Mouse (Mus musculus) cerebellum, adult 11 months (tissue): ENCODE data around the gene Rpl39.

Experiments used
- DNase-seq: peaks from one replicate; pipeline ENCODE4 v3.0.0; 2022

Rpl39 gene

GRCm38 (mm10) chrX:37063902-37064301 is 21.3 kb downstream of the Rpl39 start:
- DNase-seq: no peak

GRCm38 (mm10) chrX:37048890-37049823 is 36.0 kb downstream of the Rpl39 start:
- no peak for DNase-seq

GRCm38 (mm10) chrX:37048066-37048889 is 36.9 kb downstream of the Rpl39 start, which contains the start of gene Sowahd:
Gene Sowahd (plus strand): TSS chrX:37048845.
- DNase-seq: no peak

DNA sequence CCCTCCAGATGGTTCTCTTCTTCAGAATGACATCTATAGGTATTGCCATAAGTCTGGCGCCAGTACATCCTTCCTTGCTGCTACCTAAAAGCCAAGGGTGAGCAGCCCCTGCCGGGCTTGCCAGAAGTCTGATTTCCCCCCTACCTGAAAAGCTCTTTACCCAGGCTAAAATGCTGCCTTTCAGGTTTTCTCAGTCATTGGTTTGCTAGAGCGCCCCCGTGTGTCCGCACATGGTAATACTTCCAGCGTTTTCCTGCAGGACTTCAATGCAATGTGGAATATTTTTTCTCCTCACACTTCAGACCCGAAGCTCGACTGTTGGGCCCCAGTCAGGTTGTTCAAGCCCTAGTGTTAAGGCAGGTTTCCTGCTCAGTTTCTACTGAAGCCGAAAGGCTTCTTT is 42.5 kb downstream of the Rpl39 start:
- DNase-seq: peak; percentile 28
